Mouse (Mus musculus) limb, embryonic 15.5 days (tissue): ENCODE measurements around the gene Mpped2. TPM values are rescaled to one million over a fixed set of nuclear protein-coding genes. Genes with fewer than 3 reads are reported as not detected.

Source experiments
- ATAC-seq: fragments of 200-750 bp; cut with Nextera tagmentation; 2 replicates; pipeline ENCODE4 v1.8.0; 2017; ENCODE audit warnings: low read depth, moderate TSS enrichment; ENCODE audit not compliant: insufficient number of reproducible peaks, low FRiP score, low TSS enrichment
- H3K27ac ChIP-seq: fragments of 300-500 bp; sonication (generic); 2 replicates; pipeline ENCODE4 v1.5.1; 2015; ENCODE audit warnings: moderate library complexity, mild to moderate bottlenecking, inconsistent platforms
- H3K27me3 ChIP-seq: fragments of 300-500 bp; sonication (generic); 2 replicates; pipeline ENCODE4 v1.6.1; 2015; ENCODE audit warnings: inconsistent platforms
- H3K36me3 ChIP-seq: fragments of 300-500 bp; sonication (generic); 2 replicates; pipeline ENCODE4 v1.6.1; 2015; ENCODE audit warnings: inconsistent platforms
- H3K4me1 ChIP-seq: fragments of 300-500 bp; sonication (generic); 2 replicates; pipeline ENCODE4 v1.6.1; 2015; ENCODE audit warnings: inconsistent platforms
- H3K4me2 ChIP-seq: fragments of 300-500 bp; sonication (generic); 2 replicates; pipeline ENCODE4 v1.6.1; 2015; ENCODE audit warnings: mild to moderate bottlenecking, inconsistent platforms
- H3K4me3 ChIP-seq: fragments of 300-500 bp; sonication (generic); 2 replicates; pipeline ENCODE4 v1.5.1; 2015; ENCODE audit warnings: mild to moderate bottlenecking, inconsistent platforms
- H3K9ac ChIP-seq: fragments of 300-500 bp; sonication (generic); 2 replicates; pipeline ENCODE4 v1.6.1; 2015; ENCODE audit warnings: inconsistent platforms
- H3K9me3 ChIP-seq: fragments of 300-500 bp; sonication (generic); 2 replicates; pipeline ENCODE4 v1.6.1; 2016; ENCODE audit warnings: inconsistent platforms
- WGBS: fragments of 180-500 bp; shearing (Covaris S2); methylation state at CpG from one replicate; pipeline ENCODE4 v1.1.7; 2015; 5-methylcytosine and 5-hydroxymethylcytosine counted together
- polyA plus RNA-seq: library from polyadenylated mRNA; unstranded; fragments of >200 nt; fragmentation: Nextera tagmentation; extraction: Ambion mirVana; gene quantifications from 2 replicates; pipeline ENCODE4 v1.2.1, GENCODE M21; 2015

Gene Mpped2
- 55.5 and 67.3 TPM in 2 replicates for polyA plus RNA-seq

DNA sequence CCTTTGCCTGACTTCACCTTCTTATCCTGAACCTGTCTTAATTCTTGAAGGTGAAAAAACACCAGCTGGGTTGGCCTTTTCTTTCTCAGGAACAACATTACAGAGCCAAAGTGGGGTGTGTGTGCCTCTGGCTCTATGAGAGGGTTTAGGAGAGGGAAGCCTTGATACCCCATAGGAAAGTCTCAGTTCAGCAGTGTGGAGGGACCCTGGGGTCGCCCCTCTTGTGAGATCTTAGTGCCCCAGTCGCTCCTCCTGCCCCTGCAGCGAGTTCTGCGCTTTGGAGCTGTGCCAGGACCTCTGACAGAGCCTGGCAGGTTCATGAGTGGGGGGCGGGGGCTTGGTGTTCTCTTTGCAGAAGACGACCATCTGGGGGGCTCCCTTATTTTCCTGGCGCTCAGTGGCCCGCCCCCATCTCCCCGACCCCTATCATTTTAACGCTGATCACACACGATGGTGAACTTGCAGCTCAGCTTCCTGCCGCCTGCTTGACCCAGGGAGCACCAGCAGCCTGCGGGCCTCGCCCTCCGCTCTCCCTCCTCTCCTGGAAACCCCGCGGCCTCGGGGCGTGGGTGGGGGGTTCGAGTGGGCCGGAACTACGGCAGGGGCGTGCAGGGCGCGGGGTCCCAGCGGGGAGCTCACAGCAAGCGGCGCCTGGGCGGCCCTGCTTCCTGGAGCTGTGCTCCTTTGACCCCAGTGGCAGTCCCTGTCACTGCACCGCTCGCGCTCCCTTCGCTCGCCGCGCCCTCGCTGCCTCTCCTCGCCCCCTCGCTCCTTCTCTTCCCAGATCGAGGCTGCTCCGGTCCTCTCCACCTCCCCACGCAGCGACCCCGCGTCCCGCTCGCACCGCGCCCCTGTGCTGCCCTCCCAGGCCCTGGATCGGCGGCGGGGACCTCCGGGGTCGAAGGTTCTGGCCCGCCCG lies at the start of gene Mpped2:
Mpped2 (plus strand) TSS at position 487 of the 919 bp plus-strand sequence.
- Histone ChIP-seq H3K36me3 (no peaks in the 10 kb centered on the region), H3K27ac (peak within 1 kb of the TSS; percentile 95), H3K9me3 (no peaks in the 10 kb centered on the region), H3K9ac (peak within 1 kb of the TSS; percentile 87), H3K4me2 (peak within 1 kb of the TSS; percentile 94), H3K4me3 (peak within 1 kb of the TSS; percentile 85), H3K4me1 (peaks cover 25% of the 10 kb centered on the region), H3K27me3 (no peaks in the 10 kb centered on the region)
- WGBS, result under 1% methylated on average over 50 of the region's 56 CpGs
- ATAC-seq, result peak; percentile 66

DNA sequence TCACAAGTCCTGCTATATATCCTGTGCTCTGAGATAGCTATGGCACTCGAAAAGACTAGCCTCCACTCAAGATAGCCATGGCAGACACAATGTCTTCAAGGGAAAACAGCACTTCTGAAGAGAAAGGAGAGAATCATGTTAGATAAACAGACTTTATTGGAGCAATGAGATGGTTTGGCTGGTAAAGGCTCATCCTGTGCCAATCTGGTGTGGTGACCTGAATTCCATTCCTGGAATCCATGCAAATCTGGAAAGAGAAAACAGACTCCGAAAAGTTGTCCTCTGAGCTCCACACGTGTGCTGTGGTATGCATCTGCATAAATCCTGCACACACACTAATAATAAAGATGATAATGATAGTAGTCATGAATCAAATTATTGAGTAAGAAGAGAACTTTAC lies 48.3 kb upstream of the Mpped2 start:
- H3K9me3 ChIP-seq, result no peaks in the 10 kb centered on the region
- WGBS, result 75% methylated on average over 3 of the region's 3 CpGs
- no peak for ATAC-seq
- no peak overlapping the region for H3K9ac ChIP-seq
- H3K4me3 ChIP-seq, result no peak overlapping the region
- no peaks in the 10 kb centered on the region for H3K4me1 ChIP-seq
- H3K27me3 ChIP-seq, result no peaks in the 10 kb centered on the region
- H3K36me3 ChIP-seq, result no peaks in the 10 kb centered on the region
- no peak overlapping the region for H3K27ac ChIP-seq
- no peak overlapping the region for H3K4me2 ChIP-seq

DNA sequence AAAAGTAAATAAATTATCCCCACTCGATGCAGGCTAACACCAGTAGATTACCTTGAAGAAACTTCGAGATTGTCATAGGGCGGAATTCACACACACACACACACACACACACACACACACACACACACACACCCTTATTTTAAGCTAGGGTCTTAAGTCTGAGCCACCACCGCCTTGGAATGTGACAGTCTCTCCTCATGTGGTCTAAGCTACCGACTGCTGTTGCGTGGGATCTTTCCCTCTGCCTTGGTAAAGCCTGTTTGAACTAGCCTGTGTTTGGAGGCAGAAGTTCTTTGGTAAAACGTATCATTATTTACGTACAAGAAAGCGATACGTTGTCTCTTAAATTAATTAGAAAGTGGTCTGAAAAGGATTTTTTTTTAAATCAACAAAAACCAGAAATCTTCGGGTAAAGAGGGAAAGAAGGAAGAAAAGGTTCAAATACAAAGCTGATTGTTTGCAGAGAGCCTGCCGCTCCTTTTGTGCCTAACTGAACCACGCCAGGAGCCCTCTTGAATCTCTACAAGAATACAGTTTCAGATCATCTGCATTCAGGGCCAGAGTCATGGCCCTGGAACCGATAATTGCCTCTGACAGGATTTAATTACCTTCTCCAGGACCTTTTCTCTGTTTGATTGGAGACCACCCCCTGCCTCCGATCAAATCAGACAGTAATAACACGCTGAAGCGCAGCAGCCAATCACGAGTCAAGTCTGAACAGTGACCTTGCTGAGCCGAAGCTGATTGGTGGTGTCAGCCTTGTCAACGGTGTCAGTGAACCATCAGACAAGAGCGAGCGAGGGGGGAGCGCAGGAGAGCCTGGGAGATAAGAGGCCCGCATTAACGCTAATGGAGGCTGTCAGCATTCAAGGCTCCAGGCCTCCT lies 43.1 kb upstream of the Mpped2 start:
- Histone ChIP-seq H3K4me1 (peaks cover 4% of the 10 kb centered on the region; the same call in 1 of the 2 replicates), H3K36me3 (no peaks in the 10 kb centered on the region), H3K9ac (peak overlapping the region; percentile 48; the same call in 1 of the 2 replicates), H3K4me3 (peak overlapping the region; percentile 51), H3K27me3 (no peaks in the 10 kb centered on the region), H3K27ac (peak overlapping the region; percentile 69), H3K4me2 (peak overlapping the region; percentile 52), H3K9me3 (no peaks in the 10 kb centered on the region)
- peak; percentile 86 for ATAC-seq
- WGBS, result 6% methylated on average over 25 of the region's 25 CpGs

DNA sequence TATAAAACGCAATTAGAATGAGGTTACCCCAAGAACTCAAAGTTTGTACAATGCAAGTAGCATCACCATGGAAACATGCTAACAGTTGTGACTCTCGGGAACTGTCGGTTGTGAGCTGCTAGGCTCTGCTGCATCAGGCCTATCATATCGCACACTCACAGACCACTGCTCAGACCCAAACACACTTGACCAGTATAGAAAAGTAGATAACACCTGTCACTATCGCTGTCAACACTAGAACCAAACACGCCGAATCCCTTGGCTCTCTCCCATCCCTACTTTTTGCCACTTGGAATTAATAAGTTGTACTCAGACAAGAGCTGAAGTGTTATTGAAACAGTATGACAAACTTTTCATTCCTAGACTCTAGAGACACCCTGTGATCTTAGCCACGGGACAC lies 40.9 kb upstream of the Mpped2 start:
- WGBS, result 84% methylated on average over 8 of the region's 8 CpGs
- no peaks in the 10 kb centered on the region for H3K27me3 ChIP-seq
- no peak for ATAC-seq

DNA sequence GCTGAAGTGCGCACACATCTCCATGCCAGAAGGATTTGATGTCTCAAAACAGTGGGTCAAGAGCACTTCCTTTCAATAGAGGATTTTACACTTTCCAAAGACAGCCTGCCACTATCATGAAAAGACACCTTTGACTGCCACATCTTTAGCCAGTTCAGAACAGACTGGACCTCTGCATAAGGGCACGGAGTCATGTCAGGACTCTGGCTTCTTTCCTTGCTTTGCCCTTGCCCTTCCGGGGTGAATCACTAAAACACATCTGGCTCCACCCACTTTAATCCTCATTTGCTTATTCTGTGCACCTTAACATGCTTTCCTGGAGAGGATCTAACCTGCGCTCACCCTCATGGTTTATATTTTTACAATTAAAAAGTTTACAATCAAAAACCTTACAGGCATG lies 40.3 kb upstream of the Mpped2 start:
- Histone ChIP-seq H3K4me1 (peaks cover 9% of the 10 kb centered on the region), H3K9me3 (no peaks in the 10 kb centered on the region), H3K4me3 (no peak overlapping the region), H3K27ac (no peak overlapping the region), H3K4me2 (no peak overlapping the region), H3K27me3 (no peaks in the 10 kb centered on the region), H3K36me3 (no peaks in the 10 kb centered on the region), H3K9ac (no peak overlapping the region)
- WGBS, result 86% methylated on average over 4 of the region's 4 CpGs
- ATAC-seq, result no peak

More for the DNA sequence above, 40.9 kb upstream of the Mpped2 start:
- Histone ChIP-seq H3K4me3 (no peak overlapping the region), H3K4me1 (peaks cover 9% of the 10 kb centered on the region), H3K4me2 (no peak overlapping the region), H3K9me3 (no peaks in the 10 kb centered on the region), H3K27ac (no peak overlapping the region), H3K9ac (no peak overlapping the region), H3K36me3 (no peaks in the 10 kb centered on the region)

DNA sequence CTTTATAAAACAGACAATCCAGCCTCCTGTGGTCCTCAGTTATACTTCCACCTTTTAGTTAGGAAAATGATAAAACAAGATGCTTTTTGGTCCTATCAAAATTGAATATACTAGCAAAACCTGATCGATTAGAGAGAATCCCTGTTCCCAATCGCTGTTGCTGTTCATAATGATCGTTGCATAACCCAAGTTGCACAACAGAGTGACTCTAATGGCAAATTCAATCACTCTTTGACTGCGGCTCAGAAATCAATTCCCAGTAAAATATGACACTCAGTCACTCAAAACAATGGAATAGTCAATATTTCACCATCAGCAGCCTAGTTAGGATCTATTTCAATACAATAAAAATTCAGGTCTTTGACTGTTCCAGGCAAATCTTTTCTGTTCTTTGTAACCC lies 39.8 kb upstream of the Mpped2 start:
- Histone ChIP-seq H3K27ac (no peak overlapping the region), H3K4me1 (peaks cover 9% of the 10 kb centered on the region), H3K36me3 (no peaks in the 10 kb centered on the region), H3K27me3 (no peaks in the 10 kb centered on the region), H3K9ac (no peak overlapping the region), H3K9me3 (no peaks in the 10 kb centered on the region), H3K4me2 (no peak overlapping the region), H3K4me3 (no peak overlapping the region)
- no peak for ATAC-seq
- 93% methylated on average over 4 of the region's 4 CpGs for WGBS

DNA sequence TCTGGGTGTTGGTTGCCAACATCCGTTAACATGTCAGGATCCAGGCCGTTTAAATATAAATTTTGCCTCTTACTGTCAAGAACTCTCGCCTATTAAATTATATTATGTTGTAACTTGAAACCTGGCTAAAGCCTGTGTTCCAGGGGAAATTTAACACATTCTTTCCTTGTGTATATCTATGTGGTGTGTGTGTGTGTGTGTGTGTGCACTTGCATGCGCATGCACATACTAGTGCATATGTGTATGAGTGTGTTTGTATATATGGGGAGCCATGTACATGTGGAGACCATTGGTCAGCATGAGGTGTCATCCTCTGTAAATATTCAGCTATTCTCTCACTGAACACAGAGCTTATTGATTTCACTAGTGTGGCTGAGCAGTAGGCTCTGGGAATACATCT lies 37.8 kb upstream of the Mpped2 start:
- Histone ChIP-seq H3K36me3 (no peaks in the 10 kb centered on the region), H3K4me1 (peaks cover 9% of the 10 kb centered on the region), H3K9me3 (no peaks in the 10 kb centered on the region), H3K27ac (no peak overlapping the region), H3K4me3 (no peak overlapping the region), H3K9ac (no peak overlapping the region), H3K4me2 (no peak overlapping the region), H3K27me3 (no peaks in the 10 kb centered on the region)
- WGBS, result 23% methylated on average over 4 of the region's 4 CpGs
- no peak for ATAC-seq

DNA sequence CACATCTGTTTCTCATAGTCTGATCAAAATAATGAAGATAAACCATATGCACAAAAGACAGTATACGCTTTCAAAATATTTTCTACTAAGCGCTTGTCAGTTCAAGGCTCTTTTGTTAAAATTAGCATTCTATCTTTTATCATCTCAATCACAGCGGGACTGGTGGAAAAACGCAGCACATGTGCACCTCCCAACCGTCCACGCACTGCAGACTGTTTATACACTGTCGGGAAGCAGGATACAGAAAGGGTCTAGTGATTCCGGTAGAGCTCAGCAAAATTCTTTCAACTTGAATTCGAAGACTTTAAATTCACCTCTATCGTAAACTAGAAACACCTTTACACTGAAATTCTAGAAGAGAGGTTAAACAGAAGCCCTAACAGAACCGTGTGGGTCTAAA lies 27.8 kb upstream of the Mpped2 start:
- no peak for ATAC-seq
- no peaks in the 10 kb centered on the region for H3K4me1 ChIP-seq
- H3K4me3 ChIP-seq, result no peak overlapping the region
- no peaks in the 10 kb centered on the region for H3K36me3 ChIP-seq
- no peaks in the 10 kb centered on the region for H3K9me3 ChIP-seq
- H3K9ac ChIP-seq, result no peak overlapping the region
- WGBS, result 29% methylated on average over 11 of the region's 11 CpGs
- H3K4me2 ChIP-seq, result no peak overlapping the region
- H3K27ac ChIP-seq, result no peak overlapping the region
- no peaks in the 10 kb centered on the region for H3K27me3 ChIP-seq

DNA sequence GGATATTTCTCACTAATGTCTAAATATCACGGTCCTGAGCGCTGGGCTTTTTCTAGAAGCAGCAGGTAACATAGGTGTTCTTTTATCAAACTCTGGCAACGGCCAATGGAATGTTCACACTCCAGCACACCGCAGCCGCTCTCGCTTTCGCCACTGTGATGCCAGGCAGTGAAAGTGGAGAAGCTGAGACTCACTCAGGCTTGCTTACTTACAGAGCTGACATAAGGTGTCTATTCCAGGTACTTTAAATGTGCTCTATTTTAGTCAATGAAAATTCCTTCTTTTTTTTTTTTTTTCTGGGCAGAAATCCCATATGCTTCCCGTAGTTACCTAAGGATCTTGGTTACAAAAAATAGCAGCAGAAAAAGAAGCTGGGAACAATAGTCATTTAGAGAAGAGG lies 18.8 kb upstream of the Mpped2 start:
- H3K9me3 ChIP-seq, result no peaks in the 10 kb centered on the region
- H3K4me1 ChIP-seq, result peaks cover 4% of the 10 kb centered on the region; the same call in 1 of the 2 replicates
- no peaks in the 10 kb centered on the region for H3K27me3 ChIP-seq
- 56% methylated on average over 8 of the region's 8 CpGs for WGBS
- H3K9ac ChIP-seq, result no peak overlapping the region
- H3K36me3 ChIP-seq, result no peaks in the 10 kb centered on the region
- no peak overlapping the region for H3K4me2 ChIP-seq
- no peak overlapping the region for H3K4me3 ChIP-seq
- no peak overlapping the region for H3K27ac ChIP-seq
- ATAC-seq, result no peak

DNA sequence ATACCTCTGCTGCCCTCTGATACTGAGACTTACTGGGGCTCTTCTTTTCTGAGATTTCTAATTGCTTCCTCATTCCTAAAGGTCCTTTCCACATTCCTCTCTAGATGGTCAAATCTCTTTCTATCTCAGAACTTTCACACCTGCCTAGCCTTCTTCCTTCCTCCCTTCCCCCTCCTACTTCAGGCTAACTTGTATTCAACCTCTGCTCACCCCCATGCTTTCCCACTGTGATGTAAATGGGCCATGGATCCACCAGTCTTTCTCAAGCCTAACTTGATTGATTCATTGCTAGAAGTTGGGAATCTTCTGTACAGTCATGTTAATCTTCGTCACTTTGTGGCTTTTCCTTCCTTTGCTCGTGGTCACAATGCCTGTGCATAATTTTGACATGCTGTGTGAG lies 15.6 kb upstream of the Mpped2 start:
- no peak overlapping the region for H3K4me3 ChIP-seq
- no peaks in the 10 kb centered on the region for H3K36me3 ChIP-seq
- H3K27ac ChIP-seq, result no peak overlapping the region
- no peaks in the 10 kb centered on the region for H3K27me3 ChIP-seq
- peaks cover 4% of the 10 kb centered on the region; the same call in 1 of the 2 replicates for H3K4me1 ChIP-seq
- H3K4me2 ChIP-seq, result no peak overlapping the region
- H3K9ac ChIP-seq, result no peak overlapping the region
- H3K9me3 ChIP-seq, result no peaks in the 10 kb centered on the region
- WGBS, result 58% methylated on average over 2 of the region's 2 CpGs
- ATAC-seq, result no peak

DNA sequence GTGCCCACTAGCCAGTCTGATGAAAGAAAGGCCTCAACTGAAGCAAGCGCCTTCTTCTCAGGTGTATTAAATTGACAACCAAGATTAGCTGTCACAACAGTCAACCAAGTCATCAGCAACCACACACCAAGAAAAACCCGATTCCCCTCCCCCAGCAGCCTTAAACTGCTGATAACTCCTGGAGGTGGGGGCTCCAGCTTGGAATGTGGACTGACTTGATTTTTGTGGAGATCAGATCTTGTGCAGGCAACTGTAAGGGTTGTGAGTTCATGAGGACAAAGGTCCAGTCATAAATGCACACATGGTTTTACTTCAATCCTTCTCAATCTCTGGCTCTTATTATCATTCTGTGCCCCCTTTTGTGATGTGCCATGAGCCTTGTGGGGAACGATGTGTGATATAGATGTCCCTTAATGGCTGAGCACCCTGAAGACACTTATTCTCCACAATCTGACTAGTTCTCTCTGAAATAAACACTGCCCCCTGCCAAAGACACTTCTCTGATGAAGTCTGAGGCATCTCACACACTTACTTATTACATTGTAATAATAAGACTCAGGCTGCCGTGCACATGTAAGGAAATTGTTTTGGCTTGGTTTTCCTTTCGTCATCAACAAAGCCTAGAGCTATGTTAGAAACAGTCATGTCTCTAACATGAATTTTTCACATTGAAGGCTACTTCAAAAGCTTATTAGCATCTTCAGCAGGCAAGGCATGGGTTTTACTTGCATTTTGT lies 13.2 kb upstream of the Mpped2 start:
- no peak overlapping the region for H3K9ac ChIP-seq
- ATAC-seq, result no peak
- H3K27me3 ChIP-seq, result no peaks in the 10 kb centered on the region
- no peaks in the 10 kb centered on the region for H3K36me3 ChIP-seq
- no peaks in the 10 kb centered on the region for H3K9me3 ChIP-seq
- 53% methylated on average over 5 of the region's 5 CpGs for WGBS
- H3K4me3 ChIP-seq, result no peak overlapping the region
- H3K4me2 ChIP-seq, result no peak overlapping the region
- H3K4me1 ChIP-seq, result peaks cover 6% of the 10 kb centered on the region
- H3K27ac ChIP-seq, result no peak overlapping the region
